Mouse (Mus musculus) R1 (cell line): ENCODE data around the gene Atp5b.
"Not testable (repeated sequence)": the region's sequence is repeated elsewhere in the genome, so short reads cannot be mapped to it uniquely, and the experiment has no call there.

ENCODE experiments used
- DNase-seq: peaks from one replicate; pipeline ENCODE4 v3.0.0-alpha.2; 2018; ENCODE audit warnings: low read depth, low spot score

Gene Atp5b

GRCm38 (mm10) chr10:128082880-128083421, at the start of gene Atp5b:
Gene Atp5b, plus strand, starts transcription at chr10:128083273.
- peak; percentile 100 for DNase-seq

GRCm38 (mm10) chr10:128036746-128037425, 46.2 kb upstream of the Atp5b start:
- peak; percentile 64 for DNase-seq

- no peak for DNase-seq
Measured at GRCm38 (mm10) chr10:128037921-128038320, 45.2 kb upstream of the Atp5b start.

- peak; percentile 61 for DNase-seq
Measured at GRCm38 (mm10) chr10:128039167-128039566, 43.9 kb upstream of the Atp5b start.

- peak; percentile 57 for DNase-seq
Measured at GRCm38 (mm10) chr10:128039858-128040257, 43.2 kb upstream of the Atp5b start.

- DNase-seq, result no peak
Measured at GRCm38 (mm10) chr10:128040293-128040692, 42.8 kb upstream of the Atp5b start.

- no peak for DNase-seq
Measured at GRCm38 (mm10) chr10:128041636-128042035, 41.4 kb upstream of the Atp5b start.

GRCm38 (mm10) chr10:128042466-128042865, 40.6 kb upstream of the Atp5b start:
- DNase-seq, result no peak

- DNase-seq, result no peak
Measured at GRCm38 (mm10) chr10:128043041-128043835, 39.8 kb upstream of the Atp5b start.

GRCm38 (mm10) chr10:128048157-128048556, 34.9 kb upstream of the Atp5b start:
- no peak for DNase-seq

GRCm38 (mm10) chr10:128049741-128050140, 33.3 kb upstream of the Atp5b start:
- DNase-seq, result no peak

- DNase-seq, result no peak
Measured at GRCm38 (mm10) chr10:128050355-128050754, 32.7 kb upstream of the Atp5b start.

- DNase-seq, result no peak
Measured at GRCm38 (mm10) chr10:128051589-128051988, 31.5 kb upstream of the Atp5b start.

- not testable (repeated sequence) for DNase-seq
Measured at GRCm38 (mm10) chr10:128052136-128052535, 30.9 kb upstream of the Atp5b start.

- DNase-seq, result peak; percentile 60
Measured at GRCm38 (mm10) chr10:128053001-128053400, 30.1 kb upstream of the Atp5b start.

GRCm38 (mm10) chr10:128058184-128058583, 24.9 kb upstream of the Atp5b start:
- no peak for DNase-seq

GRCm38 (mm10) chr10:128058601-128059151, 24.4 kb upstream of the Atp5b start, which contains the start of gene Ptges3:
Gene Ptges3, plus strand, starts transcription at chr10:128058954.
- DNase-seq, result peak; percentile 96

GRCm38 (mm10) chr10:128059207-128059981, 23.7 kb upstream of the Atp5b start:
- peak; percentile 67 for DNase-seq

- no peak for DNase-seq
Measured at GRCm38 (mm10) chr10:128061109-128061508, 22.0 kb upstream of the Atp5b start.

GRCm38 (mm10) chr10:128062221-128062989, 20.7 kb upstream of the Atp5b start:
- DNase-seq, result no peak

- DNase-seq, result no peak
Measured at GRCm38 (mm10) chr10:128066072-128066471, 17.0 kb upstream of the Atp5b start.
